Comparison of ENCODE assay signal across 21 mouse cellular contexts in the genomic region with DNA sequence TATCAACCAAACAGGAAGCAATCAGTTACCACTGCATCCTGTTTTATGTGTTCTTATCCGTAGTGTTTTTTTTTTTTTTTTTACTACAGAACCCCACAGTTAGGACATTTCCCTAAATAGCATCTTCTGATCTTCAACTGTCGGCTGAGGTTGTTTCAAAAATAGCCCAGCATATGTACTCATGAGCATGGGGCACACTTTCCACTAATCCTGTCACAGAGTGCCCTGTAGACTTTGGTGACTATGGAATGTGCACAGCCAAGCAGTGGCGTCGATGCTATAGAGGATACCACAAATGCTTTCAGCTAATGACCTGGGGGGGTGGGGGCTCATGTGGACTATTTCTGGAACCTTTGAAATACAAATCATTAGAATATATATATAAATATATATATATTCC. TPM values are rescaled to one million over a fixed set of nuclear protein-coding genes. Genes with fewer than 3 reads are reported as not detected.
DNase-seq lines count a peak whose midpoint lies in the region; ATAC-seq and TF ChIP-seq lines count a peak whose summit lies in the region.
"Had no signal": no experiment of that assay in that cellular context is flagged by ENCODE, and none has a peak within 500 bp of the region (broad histone marks: within the 10 kb centered on the region; RNA-seq: fewer than 3 reads in every experiment).

No protein-coding gene starts in this region.

- H3K4me1 ChIP-seq in heart, embryonic 12.5 days (replicated peaks): peaks cover 37% of the 10 kb centered on the region
- H3K4me1 ChIP-seq in heart, embryonic 16.5 days (ENCODE audit: control insufficient read depth, insufficient read depth, low read length): peaks cover 23% of the 10 kb centered on the region
- H3K4me1 ChIP-seq in midbrain, embryonic 11.5 days (ENCODE audit: control insufficient read depth, insufficient read depth, low read length): no peaks in the 10 kb centered on the region
- peaks cover 6% of the 10 kb centered on the region for H3K4me1 ChIP-seq in midbrain, embryonic 10.5 days
- H3K4me1 ChIP-seq: embryonic facial prominence, embryonic 12.5 days; hindbrain, embryonic 15.5 days had no signal

- H3K4me2 ChIP-seq in heart, embryonic 12.5 days: no peak overlapping the region
- peak overlapping the region; percentile 38 for H3K4me2 ChIP-seq in heart, embryonic 16.5 days (ENCODE audit: low read depth, low read length)
- no peak overlapping the region for H3K4me2 ChIP-seq in midbrain, embryonic 11.5 days
- H3K4me2 ChIP-seq: embryonic facial prominence, embryonic 12.5 days; forebrain, embryonic 15.5 days; hindbrain, embryonic 15.5 days had no signal

- H3K9ac ChIP-seq in heart, embryonic 12.5 days: no peak overlapping the region
- H3K9ac ChIP-seq in heart, embryonic 16.5 days (ENCODE audit: low read length): no peak overlapping the region
- H3K9ac ChIP-seq in midbrain, embryonic 11.5 days (ENCODE audit: low read length): no peak overlapping the region
- H3K9ac ChIP-seq: embryonic facial prominence, embryonic 12.5 days; forebrain, embryonic 15.5 days; hindbrain, embryonic 15.5 days had no signal

- peak overlapping the region; percentile 56 for H3K27ac ChIP-seq in gastrocnemius, adult 2 months
- peak overlapping the region; percentile 68 for H3K27ac ChIP-seq in heart, embryonic 12.5 days (ENCODE audit: poor library complexity, severe bottlenecking)
- H3K27ac ChIP-seq in heart, embryonic 16.5 days (ENCODE audit: low read length): peak overlapping the region; percentile 69
- H3K27ac ChIP-seq in midbrain, embryonic 11.5 days (ENCODE audit: low read depth, low read length): no peak overlapping the region
- no peak overlapping the region for H3K27ac ChIP-seq in midbrain, embryonic 10.5 days (replicated peaks)
- H3K27ac ChIP-seq: embryonic facial prominence, embryonic 12.5 days; forebrain, embryonic 15.5 days; hindbrain, embryonic 15.5 days had no signal

- H3K27me3 ChIP-seq in heart, embryonic 12.5 days (replicated peaks): no peaks in the 10 kb centered on the region
- H3K27me3 ChIP-seq in heart, embryonic 16.5 days (ENCODE audit: control insufficient read depth, insufficient read depth, low read length): no peaks in the 10 kb centered on the region
- no peaks in the 10 kb centered on the region for H3K27me3 ChIP-seq in midbrain, embryonic 11.5 days (ENCODE audit: control insufficient read depth, insufficient read depth, low read length)
- H3K27me3 ChIP-seq in midbrain, embryonic 10.5 days (ENCODE audit: low read depth, poor library complexity, severe bottlenecking): no peaks in the 10 kb centered on the region
- H3K27me3 ChIP-seq: embryonic facial prominence, embryonic 12.5 days; forebrain, embryonic 15.5 days; hindbrain, embryonic 15.5 days had no signal

- ATAC-seq in heart, embryonic 12.5 days (ENCODE audit: insufficient number of reproducible peaks, low FRiP score): peak; percentile 77; the same call in 1 of the 2 replicates
- peak; percentile 84 for ATAC-seq in heart, embryonic 16.5 days (replicated peaks; ENCODE audit: extremely low read depth, insufficient read depth, low FRiP score)
- no peak for ATAC-seq in midbrain, embryonic 11.5 days (ENCODE audit: low FRiP score)
- ATAC-seq: forebrain, embryonic 15.5 days; intestine, embryonic 16.5 days had no signal

- no peaks in the 10 kb centered on the region for H3K9me3 ChIP-seq in heart, embryonic 12.5 days (replicated peaks)
- no peaks in the 10 kb centered on the region for H3K9me3 ChIP-seq in heart, embryonic 16.5 days (replicated peaks; ENCODE audit: control insufficient read depth, low read length)
- H3K9me3 ChIP-seq in midbrain, embryonic 11.5 days (ENCODE audit: control insufficient read depth, low read length): no peaks in the 10 kb centered on the region
- no peaks in the 10 kb centered on the region for H3K9me3 ChIP-seq in midbrain, embryonic 10.5 days (replicated peaks)
- H3K9me3 ChIP-seq: embryonic facial prominence, embryonic 12.5 days; forebrain, embryonic 15.5 days; hindbrain, embryonic 15.5 days had no signal

- peaks cover 8% of the 10 kb centered on the region for H3K36me3 ChIP-seq in heart, embryonic 12.5 days
- peaks cover 4% of the 10 kb centered on the region; the same call in 1 of the 2 replicates for H3K36me3 ChIP-seq in heart, embryonic 16.5 days (ENCODE audit: control insufficient read depth, insufficient read depth)
- H3K36me3 ChIP-seq in midbrain, embryonic 11.5 days (ENCODE audit: control insufficient read depth, insufficient read depth, low read length): no peaks in the 10 kb centered on the region
- peaks cover 6% of the 10 kb centered on the region; the same call in 1 of the 2 replicates for H3K36me3 ChIP-seq in midbrain, embryonic 10.5 days
- H3K36me3 ChIP-seq: forebrain, embryonic 15.5 days; hindbrain, embryonic 15.5 days had no signal

- no peak for DNase-seq in gastrocnemius, adult 2 months
- no peak for DNase-seq in gastrocnemius, adult 18-20 months (ENCODE audit: low spot score)
- DNase-seq in heart, adult 11 months: no peak
- DNase-seq in heart, postnatal 10 days: no peak
- peak; percentile 0 for DNase-seq in midbrain, embryonic 11.5 days (ENCODE audit: low spot score, missing footprints)
- DNase-seq in midbrain, embryonic 10.5 days (ENCODE audit: low spot score): no peak
- DNase-seq: adrenal gland, postnatal 10 days; cerebellum, adult 11 months; cerebellum, adult 8-10 months; cerebellum, postnatal 14 days; gastrocnemius, postnatal 14 days; kidney, adult 2 months had no signal

- TF ChIP-seq CTCF in gastrocnemius, adult 2 months (IDR thresholded peaks at IDR 0.05): no peak

- H3K4me3 ChIP-seq in gastrocnemius, adult 2 months: no peak overlapping the region
- no peak overlapping the region for H3K4me3 ChIP-seq in heart, embryonic 12.5 days
- 0 out of 2 replicates have a peak overlapping the region, but pooled peaks have one; percentile 6 for H3K4me3 ChIP-seq in heart, embryonic 16.5 days (ENCODE audit: low read length)
- H3K4me3 ChIP-seq in midbrain, embryonic 11.5 days (ENCODE audit: low read depth, low read length): no peak overlapping the region
- no peak overlapping the region for H3K4me3 ChIP-seq in midbrain, embryonic 10.5 days
- H3K4me3 ChIP-seq: embryonic facial prominence, embryonic 12.5 days; forebrain, embryonic 15.5 days; hindbrain, embryonic 15.5 days had no signal

- 15% methylated on average over 4 of the region's 4 CpGs for WGBS in heart, embryonic 12.5 days
- WGBS in heart, embryonic 16.5 days: 12% methylated on average over 4 of the region's 4 CpGs
- 86% methylated on average over 4 of the region's 4 CpGs for WGBS in midbrain, embryonic 11.5 days
- WGBS in midbrain, embryonic 10.5 days: 86% methylated on average over 4 of the region's 4 CpGs

- intact Hi-C loops in gastrocnemius, adult 2 months (cut with DNase I): no loop called here
- intact Hi-C loops in heart, postnatal 10 days (cut with DNase I): no loop called here

RNA-seq across cellular contexts. Expression of gene Irs1, which starts 23.7 kb away (rescaled TPM):
- 10 to 100 TPM; 73.9 to 90.0 TPM for total RNA-seq in gastrocnemius, adult 2 months (2021)
- total RNA-seq in gastrocnemius, adult 18-20 months (2021): 10 to 100 TPM; 38.6 to 43.9 TPM
- polyA plus RNA-seq in heart, embryonic 12.5 days (2016; fragmentation: Nextera tagmentation; extraction: Ambion mirVana): 17.5 and 18.7 TPM in 2 replicates
- 8.2 and 9.4 TPM in 2 replicates for polyA plus RNA-seq in heart, embryonic 16.5 days (2015; fragmentation: Nextera tagmentation; extraction: Ambion mirVana)
- total RNA-seq in heart, postnatal 10 days (2021): 10 to 100 TPM; 29.7 to 41.2 TPM
- 5.3 and 5.9 TPM in 2 replicates for polyA plus RNA-seq in midbrain, embryonic 11.5 days (2014; fragmentation: Nextera tagmentation; extraction: Ambion mirVana)
- 7.3 and 8.4 TPM in 2 replicates for polyA plus RNA-seq in midbrain, embryonic 10.5 days (2016; fragmentation: Nextera tagmentation; extraction: Ambion mirVana)
- total RNA-seq: MEL had no signal

RNA-seq across cellular contexts. Expression of gene Gm9747, which starts 34.6 kb away (rescaled TPM):
- total RNA-seq in gastrocnemius, adult 2 months (2021): not detected
- total RNA-seq in gastrocnemius, adult 18-20 months (2021): not detected
- polyA plus RNA-seq in heart, embryonic 12.5 days (2016; fragmentation: Nextera tagmentation; extraction: Ambion mirVana): 40.0 and 42.3 TPM in 2 replicates
- polyA plus RNA-seq in heart, embryonic 16.5 days (2015; fragmentation: Nextera tagmentation; extraction: Ambion mirVana): 31.6 and 33.8 TPM in 2 replicates
- total RNA-seq in heart, postnatal 10 days (2021): not detected
- polyA plus RNA-seq in midbrain, embryonic 11.5 days (2014; fragmentation: Nextera tagmentation; extraction: Ambion mirVana): 22.6 and 23.7 TPM in 2 replicates
- polyA plus RNA-seq in midbrain, embryonic 10.5 days (2016; fragmentation: Nextera tagmentation; extraction: Ambion mirVana): 21.8 and 22.8 TPM in 2 replicates
- total RNA-seq: adrenal gland, postnatal 10 days; adrenal gland, postnatal 4 days; gastrocnemius, postnatal 14 days; MEL had no signal
- polyA plus RNA-seq: cortical plate, adult 2 months; kidney, adult 2 months had no signal

RNA-seq across cellular contexts. Expression of gene Rhbdd1, which starts 48.7 kb away (rescaled TPM):
- 1 to 10 TPM; 8.4 to 8.5 TPM for total RNA-seq in gastrocnemius, adult 2 months (2021)
- total RNA-seq in gastrocnemius, adult 18-20 months (2021): 1 to 10 TPM; 7.4 to 8.4 TPM
- 11.5 and 11.9 TPM in 2 replicates for polyA plus RNA-seq in heart, embryonic 12.5 days (2016; fragmentation: Nextera tagmentation; extraction: Ambion mirVana)
- polyA plus RNA-seq in heart, embryonic 16.5 days (2015; fragmentation: Nextera tagmentation; extraction: Ambion mirVana): 8.9 and 10.3 TPM in 2 replicates
- 10 to 100 TPM; 10.7 to 11.6 TPM for total RNA-seq in heart, postnatal 10 days (2021)
- 7.2 and 7.7 TPM in 2 replicates for polyA plus RNA-seq in midbrain, embryonic 11.5 days (2014; fragmentation: Nextera tagmentation; extraction: Ambion mirVana)
- polyA plus RNA-seq in midbrain, embryonic 10.5 days (2016; fragmentation: Nextera tagmentation; extraction: Ambion mirVana): 8.8 and 9.9 TPM in 2 replicates

Comparison
In these comparisons a context has a peak if more than half of its experiments do, and no peak if none do; other contexts are left out.
1. H3K27ac ChIP-seq: peak in gastrocnemius, adult 2 months (single experiment), heart, embryonic 12.5 days (single experiment) and heart, embryonic 16.5 days (single experiment); none in midbrain, embryonic 11.5 days (single experiment) and midbrain, embryonic 10.5 days (single experiment).